Mouse (Mus musculus) macrophage (primary cell): ENCODE results near the gene Pygo1. TPM values are rescaled to one million over a fixed set of nuclear protein-coding genes. Genes with fewer than 3 reads are reported as not detected.

Experiments used
- H3K27ac ChIP-seq: fragments of 350-480 bp; formaldehyde crosslinking; 2 replicates; pipeline ENCODE4 v1.9.0; 2021
- H3K36me3 ChIP-seq: fragments of 350-480 bp; formaldehyde crosslinking; 2 replicates; pipeline ENCODE4 v1.9.0; 2021; ENCODE audit errors: inconsistent target
- H3K4me3 ChIP-seq: fragments of 350-480 bp; formaldehyde crosslinking; 2 replicates; pipeline ENCODE4 v1.9.0; 2021; ENCODE audit errors: inconsistent target
- H3K79me2 ChIP-seq: fragments of 350-480 bp; formaldehyde crosslinking; 2 replicates; pipeline ENCODE4 v1.9.0; 2021; ENCODE audit errors: inconsistent target
- WGBS: methylation state at CpG from one replicate; pipeline ENCODE4 v1.1.7; 2026; ENCODE audit warnings: inconsistent platforms; ENCODE audit not compliant: missing documents; 5-methylcytosine and 5-hydroxymethylcytosine counted together
- polyA plus RNA-seq: library from polyadenylated mRNA; stranded (reverse); fragments of 250-400 nt; gene quantifications from 3 replicates; pipeline ENCODE4 v1.2.4, GENCODE M21; 2018; ENCODE audit warnings: inconsistent platforms

The Pygo1 gene
- polyA plus RNA-seq, 1 experiment from 2014 or later = not detected

DNA sequence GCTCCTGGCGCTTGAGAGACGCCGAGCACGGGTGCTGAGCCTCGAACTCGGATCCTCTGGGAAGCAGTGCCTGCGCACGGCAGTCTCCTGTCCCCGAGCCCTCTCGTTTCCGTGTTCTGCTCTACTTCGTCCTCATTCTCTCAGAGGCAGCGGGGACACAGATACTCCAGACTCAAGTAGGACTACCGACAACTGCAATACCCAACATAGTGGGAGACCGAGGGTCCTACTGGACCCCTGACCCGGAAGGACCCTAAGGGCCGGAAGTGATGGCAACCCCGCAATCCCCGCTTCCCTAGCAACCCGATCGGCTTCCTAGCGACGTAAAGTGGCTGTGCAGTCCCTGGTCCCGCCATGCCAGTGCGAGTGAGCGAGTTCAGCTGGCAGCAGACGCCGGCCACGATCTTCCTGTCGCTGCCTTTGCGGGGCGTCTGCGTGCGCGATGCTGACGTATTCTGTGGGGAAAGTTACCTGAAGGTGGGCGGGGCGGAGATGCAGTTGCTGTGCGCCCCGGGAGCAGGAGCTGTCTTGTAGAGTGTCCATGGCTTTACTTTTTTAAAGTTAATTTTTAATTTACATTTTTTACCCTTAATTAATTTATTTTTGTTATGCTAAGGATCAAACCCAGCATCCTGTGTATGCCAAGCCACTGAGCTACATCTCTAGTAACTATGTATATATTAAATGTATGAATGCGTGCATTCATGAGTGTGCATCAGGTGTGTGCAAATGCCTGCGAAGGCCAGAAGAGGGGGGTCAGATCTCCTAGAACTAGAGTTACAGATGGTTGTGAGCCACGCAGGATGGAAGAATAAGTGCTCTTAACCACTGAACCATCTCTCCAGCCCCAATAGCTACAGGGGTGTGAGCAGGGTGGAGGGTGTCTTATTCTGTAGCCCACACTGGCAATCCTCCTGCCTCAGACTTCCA lies 33.3 kb downstream of the Pygo1 start, which contains the start of the genes Dyx1c1 and Gm44503:
Dyx1c1 (plus strand) TSS at position 265 of the 930 bp plus-strand sequence.
Gm44503 (plus strand) TSS at position 332 of the 930 bp plus-strand sequence.
- Histone ChIP-seq H3K36me3 (no peaks in the 10 kb centered on the region), H3K79me2 (no peaks in the 10 kb centered on the region), H3K27ac (no peak within 1 kb of the TSS), H3K4me3 (peak within 1 kb of the TSS; percentile 56)
- 6% methylated on average over 42 of the region's 43 CpGs for whole genome bisulfite sequencing

- no peaks in the 10 kb centered on the region for H3K79me2 ChIP-seq
- 86% methylated on average over 8 of the region's 8 CpGs for WGBS
- no peak overlapping the region for H3K4me3 ChIP-seq
- no peak overlapping the region for H3K27ac ChIP-seq
- H3K36me3 ChIP-seq = no peaks in the 10 kb centered on the region
Measured at GRCm38 (mm10) chr9:72961346-72961745, 35.9 kb downstream of the Pygo1 start.

DNA sequence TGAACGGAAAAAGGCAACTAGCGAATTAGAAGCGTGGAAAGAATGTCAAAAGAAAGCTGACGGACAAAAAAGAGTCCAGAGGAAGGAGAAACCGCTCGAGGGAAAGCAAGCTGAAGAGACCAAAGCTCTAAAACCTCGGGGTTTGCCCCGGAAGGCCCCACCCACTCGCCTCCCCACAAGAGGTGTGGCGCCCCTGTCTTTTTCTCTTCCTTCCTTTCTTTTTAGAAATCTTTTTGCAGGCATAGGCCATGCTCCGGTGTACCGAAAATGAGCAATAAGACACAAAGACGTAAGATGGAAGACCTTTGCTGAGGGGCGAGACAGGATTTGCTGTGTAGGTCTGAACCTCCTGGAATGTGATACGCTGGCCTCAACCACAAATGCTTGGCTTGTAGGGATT lies 36.5 kb downstream of the Pygo1 start:
- WGBS = 61% methylated on average over 15 of the region's 15 CpGs
- Histone ChIP-seq H3K36me3 (no peaks in the 10 kb centered on the region), H3K4me3 (no peak overlapping the region), H3K27ac (no peak overlapping the region), H3K79me2 (no peaks in the 10 kb centered on the region)

DNA sequence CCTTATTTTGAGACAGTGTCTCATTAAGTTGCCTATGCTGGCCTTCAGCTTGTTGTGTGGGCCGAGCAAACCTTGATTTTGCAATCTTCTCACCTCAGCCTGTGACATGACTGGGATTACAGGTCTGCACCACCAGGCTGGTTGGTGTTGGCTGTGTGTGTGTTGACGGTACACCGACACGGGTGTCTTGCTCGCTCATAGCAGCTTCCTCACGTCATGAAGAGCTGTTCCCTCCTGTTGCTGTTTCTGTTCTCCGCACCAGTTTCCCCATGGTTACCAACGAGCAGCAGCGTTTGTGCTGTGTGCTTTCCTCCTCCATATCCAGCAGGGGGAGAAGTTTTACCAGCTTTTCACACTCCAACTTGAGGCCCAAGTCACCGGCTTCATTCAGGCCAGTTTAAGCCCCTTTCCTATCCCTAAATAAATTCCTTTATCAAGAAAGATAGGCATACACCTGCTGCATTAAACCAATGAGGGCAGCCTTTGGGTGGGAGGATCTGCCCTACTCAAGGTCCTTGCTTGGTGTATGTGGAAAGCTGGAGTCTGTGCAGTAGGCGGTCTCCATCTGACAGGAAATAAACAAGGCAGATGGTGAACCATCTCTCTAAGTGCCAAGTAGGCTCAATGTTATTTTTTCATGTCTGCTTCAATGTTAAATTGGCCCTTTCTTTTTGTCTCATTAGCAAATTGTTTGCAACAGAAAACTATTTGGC lies 43.1 kb downstream of the Pygo1 start:
- Histone ChIP-seq H3K27ac (peak overlapping the region; percentile 43), H3K79me2 (no peaks in the 10 kb centered on the region), H3K36me3 (no peaks in the 10 kb centered on the region), H3K4me3 (no peak overlapping the region; the same call in 1 of the 2 replicates)
- WGBS = 9% methylated on average over 11 of the region's 11 CpGs

- WGBS = 54% methylated on average over 7 of the region's 7 CpGs
- H3K36me3 ChIP-seq = no peaks in the 10 kb centered on the region
- no peak overlapping the region for H3K27ac ChIP-seq
- H3K79me2 ChIP-seq = no peaks in the 10 kb centered on the region
- no peak overlapping the region for H3K4me3 ChIP-seq
Measured at GRCm38 (mm10) chr9:72969874-72970273, 44.4 kb downstream of the Pygo1 start.

DNA sequence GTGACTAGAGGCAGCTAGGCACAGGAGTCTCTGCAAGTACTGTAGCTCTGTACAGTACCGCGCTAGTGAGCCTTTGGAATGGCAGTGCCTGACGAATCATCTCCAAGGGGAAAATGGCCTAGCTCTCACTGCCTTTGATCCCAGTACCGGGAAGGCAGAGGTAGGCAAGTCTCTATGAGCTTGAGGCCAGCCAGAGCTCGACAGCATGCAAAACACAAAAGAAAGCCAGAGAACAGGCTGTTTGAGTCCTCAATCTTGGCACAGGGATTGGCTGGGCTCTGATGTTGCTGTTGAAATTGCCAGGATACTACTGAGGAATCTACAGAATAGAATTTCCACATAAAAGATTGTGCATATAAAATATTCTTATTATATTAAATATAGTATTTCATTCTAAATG lies 47.0 kb downstream of the Pygo1 start:
- Histone ChIP-seq H3K4me3 (no peak overlapping the region), H3K27ac (no peak overlapping the region), H3K36me3 (no peaks in the 10 kb centered on the region), H3K79me2 (no peaks in the 10 kb centered on the region)
- WGBS = 98% methylated on average over 5 of the region's 5 CpGs

DNA sequence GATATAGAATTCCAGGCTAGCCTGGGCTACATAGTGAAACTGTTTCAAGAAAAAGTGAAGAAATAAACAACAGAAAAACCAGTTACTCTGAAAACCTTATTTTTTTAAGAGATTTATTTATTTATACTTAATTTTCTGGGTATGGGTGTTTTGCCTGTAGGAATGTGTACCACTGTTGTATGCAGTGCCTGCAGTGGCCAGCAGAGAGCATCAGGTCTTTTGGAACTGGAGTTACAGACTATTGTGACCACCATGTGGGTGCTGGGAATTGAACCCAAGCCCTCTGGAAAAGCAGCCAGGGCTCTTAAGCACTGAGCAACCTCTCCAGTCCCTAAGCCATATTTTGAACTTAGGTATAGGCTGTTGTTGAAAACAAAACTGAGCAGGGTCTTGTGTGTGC lies 47.5 kb downstream of the Pygo1 start:
- no peak overlapping the region for H3K4me3 ChIP-seq
- H3K36me3 ChIP-seq = no peaks in the 10 kb centered on the region
- no peak overlapping the region for H3K27ac ChIP-seq
- H3K79me2 ChIP-seq = no peaks in the 10 kb centered on the region

- Histone ChIP-seq H3K4me3 (no peak overlapping the region), H3K36me3 (no peaks in the 10 kb centered on the region), H3K79me2 (no peaks in the 10 kb centered on the region), H3K27ac (no peak overlapping the region)
- 41% methylated on average over 5 of the region's 5 CpGs for WGBS
Measured at GRCm38 (mm10) chr9:72974734-72975133, 49.3 kb downstream of the Pygo1 start.

DNA sequence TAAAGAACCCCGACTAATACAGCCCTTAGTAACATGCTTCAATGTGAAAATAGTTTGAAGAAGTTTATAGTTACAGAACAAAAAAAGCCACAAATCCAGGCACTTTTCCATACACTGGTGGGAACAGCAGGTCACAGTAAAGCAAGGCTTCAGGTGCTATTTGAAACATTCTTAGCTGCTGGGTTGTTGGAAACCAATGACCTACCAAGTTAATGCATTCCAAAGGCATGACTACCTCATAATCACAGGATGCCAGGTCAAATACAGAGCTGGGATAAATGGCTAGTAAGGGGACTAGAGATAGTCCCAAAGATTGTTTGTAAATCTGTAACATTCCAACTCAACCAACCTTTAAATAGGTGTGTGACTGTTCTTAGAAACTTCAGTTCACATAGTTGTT lies 49.8 kb downstream of the Pygo1 start:
- 92% methylated on average over 1 of the region's 1 CpGs for WGBS
- H3K36me3 ChIP-seq = no peaks in the 10 kb centered on the region
- H3K79me2 ChIP-seq = no peaks in the 10 kb centered on the region
- H3K27ac ChIP-seq = no peak overlapping the region
- no peak overlapping the region for H3K4me3 ChIP-seq

DNA sequence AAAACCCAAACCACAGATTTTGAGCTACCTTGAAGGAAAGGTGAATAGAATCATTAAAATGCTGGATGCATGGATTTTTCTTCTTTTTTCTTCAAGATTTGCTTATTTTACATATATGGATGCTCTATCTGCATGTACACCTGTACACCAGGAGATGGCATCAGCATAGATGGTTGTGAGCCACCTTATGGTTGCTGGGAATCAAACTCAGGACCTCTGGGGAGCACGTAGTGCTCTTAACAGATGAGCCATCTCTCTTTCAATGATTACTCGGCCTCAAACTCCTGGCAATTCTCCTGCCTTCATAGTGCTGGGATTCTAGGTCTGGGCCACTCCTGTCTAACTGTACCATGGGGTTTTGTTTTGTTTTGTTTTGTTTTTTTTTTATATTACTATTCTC lies 57.6 kb downstream of the Pygo1 start:
- Histone ChIP-seq H3K27ac (no peak overlapping the region), H3K79me2 (peaks cover 21% of the 10 kb centered on the region; the same call in 1 of the 2 replicates), H3K4me3 (no peak overlapping the region), H3K36me3 (no peaks in the 10 kb centered on the region)
- 96% methylated on average over 2 of the region's 2 CpGs for WGBS

GRCm38 (mm10) chr9:72985250-72986220 lies 60.1 kb downstream of the Pygo1 start, which contains the start of the genes Ccpg1os and Ccpg1:
TSS of gene Ccpg1os (minus strand) at chr9:72985382.
TSS of gene Ccpg1 (plus strand) at chr9:72985429.
- under 1% methylated on average over 85 of the region's 88 CpGs for WGBS
- Histone ChIP-seq H3K27ac (no peak within 1 kb of the TSS), H3K4me3 (peak within 1 kb of the TSS; percentile 73), H3K36me3 (no peaks in the 10 kb centered on the region), H3K79me2 (peaks cover 46% of the 10 kb centered on the region; the same call in 1 of the 2 replicates)

GRCm38 (mm10) chr9:72987703-72988102 lies 62.3 kb downstream of the Pygo1 start:
- no peaks in the 10 kb centered on the region for H3K36me3 ChIP-seq
- peaks cover 52% of the 10 kb centered on the region; the same call in 1 of the 2 replicates for H3K79me2 ChIP-seq
- no peak overlapping the region for H3K27ac ChIP-seq
- no peak overlapping the region for H3K4me3 ChIP-seq
- WGBS = 60% methylated on average over 3 of the region's 3 CpGs

GRCm38 (mm10) chr9:72988706-72989105 lies 63.3 kb downstream of the Pygo1 start:
- WGBS = 96% methylated on average over 5 of the region's 5 CpGs
- no peaks in the 10 kb centered on the region for H3K36me3 ChIP-seq

GRCm38 (mm10) chr9:72991420-72991819 lies 66.0 kb downstream of the Pygo1 start:
- Histone ChIP-seq H3K27ac (no peak overlapping the region), H3K36me3 (no peaks in the 10 kb centered on the region), H3K79me2 (peaks cover 52% of the 10 kb centered on the region; the same call in 1 of the 2 replicates), H3K4me3 (no peak overlapping the region)
- 33% methylated on average over 2 of the region's 2 CpGs for WGBS

More at GRCm38 (mm10) chr9:72988706-72989105, 63.3 kb downstream of the Pygo1 start:
- no peak overlapping the region for H3K4me3 ChIP-seq
- H3K27ac ChIP-seq = no peak overlapping the region
- peaks cover 58% of the 10 kb centered on the region; the same call in 1 of the 2 replicates for H3K79me2 ChIP-seq
